Mouse (Mus musculus) splenic B cell, adult 2 months (primary cell): ENCODE data around the gene Kcnh6.

Experiments used
- DNase-seq: peaks from one replicate; pipeline ENCODE4 v3.0.0-alpha.2; 2011; ENCODE audit warnings: low read depth, low spot score
- H3K27me3 ChIP-seq: 2 replicates; pipeline ENCODE4 v1.6.1; 2012; ENCODE audit warnings: mild to moderate bottlenecking, low read length, moderate library complexity, mixed read lengths; ENCODE audit not compliant: control insufficient read depth, poor library complexity, insufficient read depth, severe bottlenecking
- H3K36me3 ChIP-seq: 2 replicates; pipeline ENCODE4 v1.6.1; 2012; ENCODE audit warnings: mild to moderate bottlenecking, low read length, moderate library complexity, mixed read lengths; ENCODE audit not compliant: control insufficient read depth, poor library complexity, insufficient read depth, severe bottlenecking

The Kcnh6 gene

DNA sequence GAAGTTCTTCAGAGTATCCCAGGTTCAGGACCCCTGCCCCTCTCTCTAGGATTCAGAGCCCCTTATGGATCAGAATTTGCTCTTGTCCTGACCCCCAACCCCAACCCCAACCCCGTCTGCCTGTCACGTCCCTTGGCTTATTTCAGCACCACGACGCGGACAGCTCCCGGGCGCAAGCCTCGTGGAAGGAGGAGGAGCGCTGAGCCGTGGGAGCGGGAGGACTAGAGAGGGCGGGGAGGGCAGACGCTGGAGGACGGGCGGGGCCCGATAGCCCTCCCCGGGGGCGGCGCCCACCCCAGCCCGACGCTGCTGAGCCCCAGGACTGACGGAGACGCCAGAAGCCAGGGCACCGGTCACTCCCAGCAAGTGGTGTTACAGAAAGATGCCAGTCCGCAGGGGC lies at the start of gene Kcnh6:
Gene Kcnh6 (plus strand): TSS at position 304 of the 400 bp plus-strand sequence.
- DNase-seq, result peak; percentile 65
- no peaks in the 10 kb centered on the region for H3K36me3 ChIP-seq

GRCm38 (mm10) chr11:105958566-105958965 lies 49.4 kb upstream of the Kcnh6 start:
- H3K36me3 ChIP-seq, result no peaks in the 10 kb centered on the region
- DNase-seq, result no peak
- H3K27me3 ChIP-seq, result no peaks in the 10 kb centered on the region

More for the DNA sequence above, at the start of gene Kcnh6:
- H3K27me3 ChIP-seq, result no peaks in the 10 kb centered on the region

GRCm38 (mm10) chr11:105959355-105959754 lies 48.6 kb upstream of the Kcnh6 start:
- H3K36me3 ChIP-seq, result no peaks in the 10 kb centered on the region
- H3K27me3 ChIP-seq, result no peaks in the 10 kb centered on the region
- DNase-seq, result peak; percentile 16

- no peak for DNase-seq
- Histone ChIP-seq H3K27me3 (no peaks in the 10 kb centered on the region), H3K36me3 (no peaks in the 10 kb centered on the region)
Observed at GRCm38 (mm10) chr11:105964691-105965090, 43.2 kb upstream of the Kcnh6 start.

- DNase-seq, result no peak
- H3K36me3 ChIP-seq, result no peaks in the 10 kb centered on the region
- H3K27me3 ChIP-seq, result no peaks in the 10 kb centered on the region
Observed at GRCm38 (mm10) chr11:105966288-105966687, 41.6 kb upstream of the Kcnh6 start.

GRCm38 (mm10) chr11:105967741-105968574 lies 40.0 kb upstream of the Kcnh6 start, which contains the start of gene Ace:
TSS of gene Ace (plus strand) at chr11:105967945.
- Histone ChIP-seq H3K36me3 (no peaks in the 10 kb centered on the region), H3K27me3 (no peaks in the 10 kb centered on the region)
- no peak for DNase-seq

DNA sequence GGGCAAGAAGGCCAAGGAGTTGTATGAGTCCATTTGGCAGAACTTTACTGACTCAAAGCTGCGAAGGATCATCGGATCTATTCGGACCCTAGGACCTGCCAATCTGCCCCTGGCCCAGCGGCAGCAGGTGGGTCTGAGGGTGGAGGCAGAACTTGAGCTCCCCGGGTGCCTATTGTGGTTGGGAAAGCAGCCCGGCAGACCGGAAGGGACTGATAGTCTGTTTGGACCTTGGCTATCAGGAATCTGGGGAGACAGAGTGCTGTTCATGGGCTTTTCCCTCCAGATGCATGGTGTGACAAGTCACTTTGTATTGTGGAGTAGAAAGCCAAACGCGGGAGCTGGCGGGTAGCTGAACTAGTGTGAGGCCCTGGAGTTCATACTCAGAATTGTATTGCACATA lies 39.0 kb upstream of the Kcnh6 start:
- H3K36me3 ChIP-seq, result no peaks in the 10 kb centered on the region
- DNase-seq, result no peak

DNA sequence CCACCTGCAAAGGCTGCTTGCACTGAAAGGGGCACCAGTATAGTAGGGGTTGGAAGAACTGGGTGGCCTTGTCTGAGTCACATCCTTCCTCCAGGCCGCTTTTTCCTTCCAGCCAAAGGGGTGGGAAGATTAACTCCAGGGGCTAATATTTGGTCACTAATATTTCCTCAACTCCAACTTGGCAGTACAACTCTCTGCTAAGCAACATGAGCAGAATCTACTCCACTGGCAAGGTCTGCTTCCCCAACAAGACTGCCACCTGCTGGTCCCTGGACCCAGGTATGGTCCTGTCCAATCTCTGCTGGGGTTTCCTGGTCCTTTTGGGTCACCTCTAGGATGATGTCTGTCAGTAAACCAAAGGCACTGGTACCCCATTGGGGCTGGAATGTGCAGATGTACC lies 38.4 kb upstream of the Kcnh6 start:
- Histone ChIP-seq H3K36me3 (no peaks in the 10 kb centered on the region), H3K27me3 (no peaks in the 10 kb centered on the region)
- DNase-seq, result peak; percentile 30

More for the DNA sequence above, 39.0 kb upstream of the Kcnh6 start:
- H3K27me3 ChIP-seq, result no peaks in the 10 kb centered on the region

GRCm38 (mm10) chr11:105974593-105974992 lies 33.3 kb upstream of the Kcnh6 start:
- no peaks in the 10 kb centered on the region for H3K36me3 ChIP-seq
- no peak for DNase-seq
- H3K27me3 ChIP-seq, result no peaks in the 10 kb centered on the region

GRCm38 (mm10) chr11:105975050-105975449 lies 32.9 kb upstream of the Kcnh6 start:
- no peak for DNase-seq
- no peaks in the 10 kb centered on the region for H3K36me3 ChIP-seq
- H3K27me3 ChIP-seq, result no peaks in the 10 kb centered on the region

- H3K36me3 ChIP-seq, result no peaks in the 10 kb centered on the region
- DNase-seq, result no peak
- no peaks in the 10 kb centered on the region for H3K27me3 ChIP-seq
Observed at GRCm38 (mm10) chr11:105975636-105976035, 32.3 kb upstream of the Kcnh6 start.

DNA sequence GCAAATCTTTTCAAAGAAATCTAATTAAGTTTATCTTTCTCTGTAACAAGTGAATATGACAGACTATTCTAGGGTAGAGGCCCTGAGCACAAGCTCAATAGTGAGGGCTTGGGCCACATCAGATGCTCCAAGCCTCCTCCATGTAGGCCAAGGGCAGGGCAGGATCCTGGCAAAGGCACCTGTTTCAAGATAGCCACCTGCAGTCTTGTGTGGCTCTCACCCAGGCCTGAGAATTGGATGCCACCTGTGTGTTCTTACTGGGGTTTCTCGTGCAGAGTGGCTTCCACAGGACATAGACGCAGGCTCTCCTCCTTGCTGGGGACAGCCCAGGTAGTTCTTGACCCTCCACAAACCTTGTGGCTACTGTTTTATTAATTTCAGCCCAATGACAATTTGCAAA lies 29.7 kb upstream of the Kcnh6 start:
- no peak for DNase-seq
- no peaks in the 10 kb centered on the region for H3K27me3 ChIP-seq
- H3K36me3 ChIP-seq, result no peaks in the 10 kb centered on the region

DNA sequence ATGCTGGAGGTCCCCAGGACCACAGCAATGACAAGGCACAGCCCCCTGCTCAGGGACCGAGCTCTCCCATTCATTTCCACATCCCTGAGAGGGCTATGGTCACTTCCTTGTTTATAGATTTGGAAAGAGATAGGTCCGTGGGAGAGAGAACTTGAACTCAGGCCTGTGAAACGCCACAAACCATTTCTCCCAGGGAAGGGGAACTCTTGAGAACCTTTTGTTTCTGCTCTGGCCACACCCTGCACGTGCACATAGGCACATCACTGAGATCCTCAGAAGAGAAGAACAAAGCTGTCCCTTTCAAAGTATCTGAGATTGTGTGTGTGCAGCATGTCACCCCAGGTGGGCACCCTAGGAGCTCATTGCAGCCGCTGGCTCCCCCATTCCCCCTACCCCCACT lies 29.3 kb upstream of the Kcnh6 start:
- H3K36me3 ChIP-seq, result no peaks in the 10 kb centered on the region
- no peaks in the 10 kb centered on the region for H3K27me3 ChIP-seq
- no peak for DNase-seq

- no peaks in the 10 kb centered on the region for H3K27me3 ChIP-seq
- no peaks in the 10 kb centered on the region for H3K36me3 ChIP-seq
- DNase-seq, result no peak
Observed at GRCm38 (mm10) chr11:105984452-105984851, 23.5 kb upstream of the Kcnh6 start.

GRCm38 (mm10) chr11:105987446-105987845 lies 20.5 kb upstream of the Kcnh6 start:
- no peak for DNase-seq
- H3K36me3 ChIP-seq, result no peaks in the 10 kb centered on the region
- H3K27me3 ChIP-seq, result no peaks in the 10 kb centered on the region

GRCm38 (mm10) chr11:105989446-105989845 lies 18.5 kb upstream of the Kcnh6 start:
- Histone ChIP-seq H3K27me3 (no peaks in the 10 kb centered on the region), H3K36me3 (no peaks in the 10 kb centered on the region)
- no peak for DNase-seq
